Mouse (Mus musculus) layer of hippocampus, adult 9-11 months (tissue): ENCODE results near the gene Anxa2.
A peak's percentile ranks its signal among the peaks of the same experiment; 100 is the strongest.

ENCODE experiments used
- DNase-seq: peaks from one replicate; pipeline ENCODE4 v3.0.0; 2022

Gene Anxa2

GRCm38 (mm10) chr9:69514206-69514605, 60.8 kb downstream of the Anxa2 start:
- no peak for DNase-seq

- no peak for DNase-seq
Measured at GRCm38 (mm10) chr9:69515416-69515815, 62.0 kb downstream of the Anxa2 start.

- DNase-seq, result peak; percentile 87
Measured at GRCm38 (mm10) chr9:69517387-69518035, 64.1 kb downstream of the Anxa2 start.
